Mouse (Mus musculus): ENCODE results near the gene Ehbp1l1. TPM values are rescaled to one million over a fixed set of nuclear protein-coding genes. Genes with fewer than 3 reads are reported as not detected.

The Ehbp1l1 gene
- polyA plus RNA-seq, 1 experiment from 2014 or later = 69.0 TPM

DNA sequence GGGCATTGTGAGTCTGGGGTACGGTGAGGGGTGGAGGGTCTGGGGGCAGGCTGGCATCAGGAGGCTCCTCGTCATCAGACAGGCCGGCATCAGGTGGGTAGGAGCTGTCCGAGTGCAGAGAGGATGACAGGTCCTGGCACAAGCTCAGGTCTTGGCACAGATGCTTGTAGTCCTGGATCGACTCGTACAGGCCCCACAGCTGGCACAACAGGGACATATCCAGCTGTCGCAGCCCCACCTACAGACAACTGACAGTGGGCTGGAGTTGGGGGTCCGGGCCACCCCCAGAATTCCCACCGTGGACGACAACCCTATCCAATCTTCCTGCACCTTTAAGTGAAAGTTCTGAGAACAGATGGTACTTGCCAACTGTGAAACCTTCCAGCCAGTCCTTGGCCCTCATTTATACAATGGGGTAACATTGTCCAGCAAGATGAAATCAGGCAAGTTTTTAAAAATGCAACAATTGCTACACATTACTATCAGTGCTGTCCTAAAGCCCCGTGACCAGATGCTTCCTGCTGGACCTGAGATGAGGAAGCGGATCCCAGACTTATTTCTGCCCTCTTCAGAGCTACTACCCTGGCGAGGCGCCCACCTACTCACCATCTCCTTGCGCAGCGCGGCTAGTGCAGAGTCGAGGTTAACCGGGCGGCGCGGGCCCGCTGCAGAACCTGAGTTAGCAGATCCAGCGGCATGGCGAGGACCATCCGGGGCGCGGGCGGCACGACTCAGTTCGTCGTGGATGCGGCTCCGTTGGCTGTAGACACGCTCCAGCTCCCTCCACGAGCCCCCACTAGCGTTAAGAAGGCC, 2.7 kb upstream of the Ehbp1l1 start:
- peaks cover 72% of the 10 kb centered on the region for H3K4me1 ChIP-seq
- WGBS = 13% methylated on average over 37 of the region's 37 CpGs
- peaks cover 13% of the 10 kb centered on the region for H3K36me3 ChIP-seq
- peak overlapping the region; percentile 98 for H3K27ac ChIP-seq
- peak; percentile 86 for DNase-seq (ENCODE audit: low spot score)
- H3K27me3 ChIP-seq (ENCODE audit: insufficient read depth, poor library complexity, severe bottlenecking) = no peaks in the 10 kb centered on the region
- peak overlapping the region; percentile 97 for H3K4me3 ChIP-seq
- H3K9me3 ChIP-seq = no peaks in the 10 kb centered on the region

DNA sequence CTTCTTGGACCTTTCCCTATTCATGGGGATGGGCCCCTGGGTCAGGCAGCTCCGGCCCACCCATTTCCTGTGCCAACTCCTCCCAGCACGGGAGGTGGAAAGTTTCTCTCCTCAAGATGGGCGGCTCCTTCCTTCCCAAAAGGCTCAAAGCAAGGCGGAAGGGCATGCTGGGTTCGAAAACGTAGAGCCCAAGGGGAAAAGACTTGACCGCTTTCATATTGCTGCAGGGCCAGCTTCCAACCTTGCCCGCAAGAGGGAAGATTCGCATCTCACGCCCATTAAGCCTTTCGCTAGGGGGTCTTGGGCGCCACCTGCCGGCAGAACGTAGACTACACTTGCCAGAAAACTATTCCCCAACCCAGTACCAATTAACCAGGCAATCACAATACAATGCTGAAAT, 1.6 kb upstream of the Ehbp1l1 start:
- DNase-seq (ENCODE audit: low spot score) = peak; percentile 92
- peaks cover 77% of the 10 kb centered on the region for H3K4me1 ChIP-seq
- H3K27me3 ChIP-seq (ENCODE audit: insufficient read depth, poor library complexity, severe bottlenecking) = no peaks in the 10 kb centered on the region
- H3K36me3 ChIP-seq = peaks cover 24% of the 10 kb centered on the region
- peak overlapping the region; percentile 97 for H3K4me3 ChIP-seq
- no peaks in the 10 kb centered on the region for H3K9me3 ChIP-seq
- 3% methylated on average over 14 of the region's 14 CpGs for WGBS
- peak overlapping the region; percentile 91; the same call in 1 of the 2 replicates for H3K27ac ChIP-seq

DNA sequence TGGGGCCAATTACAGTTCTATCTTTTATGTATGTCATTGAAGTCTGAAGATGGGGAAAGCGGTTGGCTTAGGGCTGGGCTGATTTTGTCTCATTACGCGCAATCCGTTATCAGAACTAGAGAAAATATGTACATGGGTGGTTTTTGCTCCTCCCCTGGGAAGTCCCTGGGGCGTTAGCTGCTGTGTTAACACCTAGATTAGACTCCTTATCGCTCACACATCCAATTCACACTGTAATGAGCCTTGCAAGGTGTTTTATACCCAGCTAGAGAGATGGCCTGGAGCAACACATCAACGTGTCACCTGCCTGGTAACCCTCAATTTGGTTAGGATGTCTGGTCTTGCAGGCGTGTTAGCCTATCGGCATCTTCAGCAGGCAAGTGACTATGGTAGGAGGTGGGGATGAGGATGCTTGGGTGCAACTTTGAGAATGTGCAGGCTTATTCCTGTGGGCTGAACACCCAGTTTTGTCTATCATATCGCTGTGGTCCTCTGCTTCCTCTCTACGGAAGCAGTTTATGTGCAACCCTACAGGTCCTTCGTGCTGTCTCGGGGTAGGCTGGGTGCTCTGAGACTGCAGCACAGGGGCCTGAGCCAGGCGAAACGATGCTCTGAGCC, 953 bp upstream of the Ehbp1l1 start:
- no peak for DNase-seq (ENCODE audit: low spot score)

DNA sequence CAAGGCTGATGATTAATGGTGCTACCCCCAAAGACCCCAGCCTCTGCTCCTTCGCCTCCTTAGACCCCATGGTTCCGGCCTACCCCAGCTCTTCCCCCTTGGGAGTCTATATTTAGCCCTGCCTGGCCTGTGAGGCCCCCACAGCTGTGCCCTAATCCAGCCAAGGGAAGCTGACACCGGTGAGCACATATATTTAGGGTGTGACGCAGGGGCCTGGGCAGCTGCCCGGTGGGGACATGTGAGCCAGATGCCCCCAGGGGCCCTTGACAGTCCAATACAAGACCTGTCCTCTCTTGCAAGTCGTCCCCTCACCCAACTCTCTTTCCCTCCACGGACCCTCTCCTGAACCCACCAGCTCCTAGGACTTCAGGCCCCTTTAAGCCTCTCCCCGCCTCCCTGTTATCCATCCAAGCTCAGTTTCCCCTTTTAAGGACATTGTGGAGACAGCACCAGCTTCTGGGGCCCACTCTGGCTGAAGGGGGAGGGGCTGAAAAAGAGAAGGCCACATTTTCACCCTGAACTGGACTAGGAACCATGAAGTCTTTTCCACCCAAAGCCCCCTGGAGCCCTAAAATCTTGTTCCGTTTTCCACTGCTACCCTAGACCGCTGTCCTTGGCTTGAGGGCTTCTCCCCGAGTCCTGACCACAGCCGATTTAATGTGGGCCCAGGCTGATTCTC, 949 bp downstream of the Ehbp1l1 start:
- DNase-seq (ENCODE audit: low spot score) = peak; percentile 89
- H3K4me1 ChIP-seq = peaks cover 65% of the 10 kb centered on the region
- H3K27me3 ChIP-seq (ENCODE audit: insufficient read depth, poor library complexity, severe bottlenecking) = no peaks in the 10 kb centered on the region
- peak overlapping the region; percentile 91 for H3K27ac ChIP-seq
- peaks cover 45% of the 10 kb centered on the region for H3K36me3 ChIP-seq
- no peaks in the 10 kb centered on the region for H3K9me3 ChIP-seq
- 31% methylated on average over 12 of the region's 12 CpGs for WGBS
- peak overlapping the region; percentile 97 for H3K4me3 ChIP-seq

More for the DNA sequence above, 953 bp upstream of the Ehbp1l1 start:
- Histone ChIP-seq H3K4me1 (peaks cover 80% of the 10 kb centered on the region), H3K36me3 (peaks cover 30% of the 10 kb centered on the region), H3K4me3 (peak overlapping the region; percentile 97), H3K9me3 (no peaks in the 10 kb centered on the region), H3K27me3 (ENCODE audit: insufficient read depth, poor library complexity, severe bottlenecking) (no peaks in the 10 kb centered on the region), H3K27ac (peak overlapping the region; percentile 91; the same call in 1 of the 2 replicates)
- 66% methylated on average over 15 of the region's 15 CpGs for WGBS

DNA sequence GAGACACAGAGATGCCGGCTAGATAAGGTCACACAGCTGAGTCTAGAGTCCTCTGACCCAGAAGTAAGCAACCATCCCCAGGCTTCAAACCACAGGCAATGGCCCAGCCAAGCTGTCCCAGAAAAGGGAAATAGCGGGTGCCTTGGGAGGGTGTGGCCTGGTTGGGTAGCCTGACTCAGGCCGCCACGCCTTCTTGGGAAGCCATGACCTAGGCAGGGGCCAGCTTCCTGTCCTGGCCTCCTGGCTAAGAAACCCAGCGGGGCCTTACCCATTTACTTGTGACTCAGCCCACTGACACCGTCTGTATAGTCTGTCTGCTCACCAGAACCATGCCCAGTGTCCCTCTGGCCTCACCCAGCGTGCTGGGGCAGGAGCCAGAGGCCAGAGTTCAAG, 1.6 kb downstream of the Ehbp1l1 start:
- peaks cover 59% of the 10 kb centered on the region for H3K4me1 ChIP-seq
- no peaks in the 10 kb centered on the region for H3K27me3 ChIP-seq (ENCODE audit: insufficient read depth, poor library complexity, severe bottlenecking)
- peaks cover 48% of the 10 kb centered on the region for H3K36me3 ChIP-seq
- H3K4me3 ChIP-seq = peak overlapping the region; percentile 97
- H3K27ac ChIP-seq = peak overlapping the region; percentile 91
- 28% methylated on average over 7 of the region's 7 CpGs for WGBS
- H3K9me3 ChIP-seq = no peaks in the 10 kb centered on the region
- DNase-seq (ENCODE audit: low spot score) = peak; percentile 85

DNA sequence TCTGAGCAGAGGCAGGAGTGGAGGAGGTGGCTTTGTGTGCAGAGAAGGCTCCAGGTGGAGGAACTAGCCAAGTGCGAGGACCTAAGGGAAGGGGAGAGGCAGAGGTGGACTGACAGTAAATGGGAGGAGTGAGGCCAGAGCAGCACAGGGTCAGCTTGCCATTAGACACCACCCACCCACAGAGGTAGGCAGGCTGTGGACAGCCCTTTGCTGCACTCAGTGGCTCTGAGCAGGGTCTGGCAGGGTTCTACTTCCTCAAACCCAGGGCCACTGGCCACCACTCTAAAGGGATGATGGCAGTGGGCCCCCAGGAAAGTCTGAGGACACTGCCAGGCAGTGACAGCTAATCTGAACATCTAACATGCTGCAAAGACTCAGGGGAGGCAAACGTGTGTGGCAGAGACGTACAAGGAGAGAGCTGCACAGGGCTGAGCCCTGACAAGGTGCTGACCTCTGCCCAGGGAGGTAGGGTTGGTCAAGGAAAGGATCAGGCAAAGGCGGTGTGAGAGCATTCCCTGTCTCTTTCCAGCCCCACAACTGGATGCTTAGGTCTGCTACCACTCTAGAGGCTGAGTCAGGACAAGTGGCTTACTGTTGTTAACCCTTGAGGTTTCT, 2.1 kb downstream of the Ehbp1l1 start:
- Histone ChIP-seq H3K27ac (peak overlapping the region; percentile 91), H3K4me1 (peaks cover 58% of the 10 kb centered on the region), H3K4me3 (peak overlapping the region; percentile 97), H3K9me3 (no peaks in the 10 kb centered on the region), H3K36me3 (peaks cover 53% of the 10 kb centered on the region), H3K27me3 (ENCODE audit: insufficient read depth, poor library complexity, severe bottlenecking) (no peaks in the 10 kb centered on the region)
- 40% methylated on average over 4 of the region's 4 CpGs for WGBS
- no peak for DNase-seq (ENCODE audit: low spot score)

DNA sequence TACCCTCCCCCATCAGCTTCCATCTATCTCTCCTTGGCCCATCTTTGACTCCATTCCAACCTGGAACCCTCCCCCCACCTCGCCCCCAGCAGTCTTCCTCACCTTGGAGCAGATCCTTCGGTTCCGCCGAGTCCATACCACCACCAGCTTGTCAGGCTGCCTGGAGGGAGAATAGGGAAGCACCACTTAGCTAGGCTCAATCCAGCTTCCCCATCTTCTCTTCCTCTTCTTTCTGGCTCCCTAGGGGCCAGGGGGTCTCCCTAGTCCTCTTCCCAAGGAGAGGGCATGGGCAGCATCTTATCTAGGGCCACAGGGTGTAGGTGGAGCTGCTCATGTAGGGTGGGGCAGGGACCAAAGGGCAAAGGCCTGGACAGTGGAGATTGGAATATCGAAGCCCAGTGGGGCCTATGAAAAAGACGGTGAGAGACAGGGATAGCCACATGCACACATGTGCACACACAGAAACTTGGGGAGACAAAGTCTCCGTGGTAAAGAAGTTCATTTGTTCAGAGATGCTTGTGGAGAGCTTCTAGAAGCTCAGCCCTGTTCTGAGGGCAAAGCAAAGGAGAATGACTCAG, 3.2 kb downstream of the Ehbp1l1 start:
- DNase-seq (ENCODE audit: low spot score) = no peak
- H3K27ac ChIP-seq = peak overlapping the region; percentile 91; the same call in 1 of the 2 replicates
- H3K27me3 ChIP-seq (ENCODE audit: insufficient read depth, poor library complexity, severe bottlenecking) = no peaks in the 10 kb centered on the region
- H3K4me3 ChIP-seq = peak overlapping the region; percentile 97; the same call in 1 of the 2 replicates
- peaks cover 64% of the 10 kb centered on the region for H3K36me3 ChIP-seq
- whole genome bisulfite sequencing = 89% methylated on average over 7 of the region's 7 CpGs
- no peaks in the 10 kb centered on the region for H3K9me3 ChIP-seq
- peaks cover 51% of the 10 kb centered on the region for H3K4me1 ChIP-seq

DNA sequence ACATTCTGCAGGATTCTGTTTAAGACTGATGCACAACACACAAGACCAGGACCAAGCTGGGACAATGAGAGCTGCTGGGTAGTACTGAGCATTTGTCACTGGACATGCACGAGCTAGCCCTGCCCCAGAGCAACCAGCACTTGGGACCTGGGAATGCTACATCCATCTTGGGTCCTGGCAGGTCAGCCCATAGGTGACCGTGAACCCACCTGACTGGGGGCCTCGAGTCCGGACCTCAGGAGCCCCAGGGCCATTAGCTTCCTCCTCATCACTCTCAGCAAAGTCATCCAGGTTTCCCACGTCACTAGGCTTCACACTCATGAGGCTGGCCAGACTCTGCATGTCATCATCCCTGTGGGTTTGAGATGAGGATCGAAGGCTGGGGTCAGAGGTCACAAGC, 4.9 kb downstream of the Ehbp1l1 start:
- no peak for DNase-seq (ENCODE audit: low spot score)
- H3K36me3 ChIP-seq = peaks cover 80% of the 10 kb centered on the region
- 86% methylated on average over 6 of the region's 6 CpGs for WGBS
- no peaks in the 10 kb centered on the region for H3K27me3 ChIP-seq (ENCODE audit: insufficient read depth, poor library complexity, severe bottlenecking)
- no peak overlapping the region for H3K4me3 ChIP-seq
- H3K27ac ChIP-seq = no peak overlapping the region; the same call in 1 of the 2 replicates
- H3K4me1 ChIP-seq = peaks cover 50% of the 10 kb centered on the region
- no peaks in the 10 kb centered on the region for H3K9me3 ChIP-seq

DNA sequence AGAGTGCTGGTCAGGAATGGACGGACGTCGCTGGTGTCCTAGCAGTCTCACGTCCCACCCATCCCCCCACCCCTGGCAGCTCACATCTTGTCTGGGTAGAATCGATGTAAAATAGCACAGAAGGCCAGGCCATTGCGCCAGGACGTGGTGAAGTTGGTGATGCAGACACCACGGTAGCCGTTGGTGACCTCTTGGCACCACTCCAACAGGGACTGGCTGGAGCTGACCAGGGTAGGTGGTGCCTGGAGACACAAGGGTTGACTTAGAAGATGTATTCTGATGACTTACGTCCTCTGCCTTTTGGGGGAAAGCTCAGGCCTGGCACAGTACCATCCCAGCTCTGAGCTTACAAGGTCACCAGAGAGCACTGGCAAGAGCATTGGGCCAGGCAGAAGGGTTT, 9.2 kb downstream of the Ehbp1l1 start:
- H3K27ac ChIP-seq = no peak overlapping the region; the same call in 1 of the 2 replicates
- H3K9me3 ChIP-seq = no peaks in the 10 kb centered on the region
- peaks cover 99% of the 10 kb centered on the region for H3K36me3 ChIP-seq
- no peaks in the 10 kb centered on the region for H3K27me3 ChIP-seq (ENCODE audit: insufficient read depth, poor library complexity, severe bottlenecking)
- 49% methylated on average over 10 of the region's 10 CpGs for WGBS
- DNase-seq (ENCODE audit: low spot score) = no peak
- H3K4me3 ChIP-seq = no peak overlapping the region; the same call in 1 of the 2 replicates
- peaks cover 43% of the 10 kb centered on the region for H3K4me1 ChIP-seq

DNA sequence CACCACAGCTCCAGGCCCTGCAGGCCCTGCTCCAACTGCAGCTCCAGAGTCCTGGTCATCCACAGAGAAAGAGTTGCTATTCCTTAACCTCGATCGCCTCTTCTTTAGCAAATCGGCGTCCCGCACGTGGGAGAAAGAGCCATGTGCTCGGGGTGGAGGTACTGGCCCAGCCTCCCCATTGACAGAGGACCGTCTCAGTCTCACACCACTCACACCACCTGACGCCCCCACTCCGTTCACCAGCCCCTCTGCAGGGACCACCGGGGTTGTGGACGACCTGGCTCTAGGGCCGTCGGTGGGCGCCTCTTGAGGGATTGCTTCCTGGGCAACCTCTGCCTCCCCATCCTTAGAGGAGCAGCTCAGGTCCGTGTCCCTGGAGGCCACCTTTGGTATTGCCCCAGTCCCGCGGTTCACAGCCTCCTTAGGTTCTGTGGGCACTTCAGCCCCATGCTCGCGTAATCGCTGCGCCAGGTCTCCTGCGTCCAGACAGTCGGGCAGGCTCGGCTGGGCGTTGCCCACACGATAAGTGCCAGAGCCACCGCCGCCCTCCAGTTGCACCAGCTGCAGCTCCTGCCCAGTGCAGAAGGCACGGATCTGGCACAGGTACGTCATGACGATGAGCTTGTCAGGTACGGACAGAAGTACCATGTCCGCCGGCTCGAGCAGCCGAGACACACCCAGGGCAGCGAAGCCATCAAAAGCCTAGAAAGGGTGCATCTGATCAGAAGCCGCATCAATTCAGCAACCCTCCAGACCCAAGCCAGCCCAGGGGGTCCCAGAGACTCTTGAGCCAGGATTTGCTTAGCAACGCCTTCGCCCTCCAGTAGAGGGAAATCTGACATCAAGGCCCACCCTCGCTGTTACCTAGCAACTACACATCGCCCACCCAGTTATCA, 10.1 kb downstream of the Ehbp1l1 start:
- Histone ChIP-seq H3K9me3 (no peaks in the 10 kb centered on the region), H3K4me1 (peaks cover 43% of the 10 kb centered on the region), H3K4me3 (peak overlapping the region; percentile 29; the same call in 1 of the 2 replicates), H3K27ac (peak overlapping the region; percentile 10; the same call in 1 of the 2 replicates), H3K27me3 (ENCODE audit: insufficient read depth, poor library complexity, severe bottlenecking) (no peaks in the 10 kb centered on the region), H3K36me3 (peaks cover 99% of the 10 kb centered on the region)
- WGBS = 34% methylated on average over 43 of the region's 43 CpGs
- no peak for DNase-seq (ENCODE audit: low spot score)

DNA sequence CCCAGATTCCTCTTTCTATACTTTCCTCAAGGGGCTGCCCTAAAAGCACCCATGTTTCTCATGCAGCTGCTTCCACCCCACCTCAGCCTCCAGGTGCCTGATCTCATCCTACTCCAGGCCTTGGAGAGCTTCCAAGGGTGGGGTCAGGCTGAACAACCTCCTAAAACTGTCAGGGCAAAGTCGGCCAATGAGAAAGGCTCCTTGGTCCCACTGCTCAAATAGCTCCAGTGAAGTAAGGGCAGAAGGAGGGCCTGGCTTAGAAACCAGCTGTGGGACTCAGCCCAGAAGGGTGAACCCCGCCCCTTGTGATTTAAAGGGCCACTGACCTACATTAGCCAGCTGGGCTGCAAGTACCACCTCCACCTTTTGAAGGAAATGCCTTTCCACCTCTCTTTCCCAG, 12.4 kb downstream of the Ehbp1l1 start:
- Histone ChIP-seq H3K27ac (peak overlapping the region; percentile 31; the same call in 1 of the 2 replicates), H3K4me3 (no peak overlapping the region), H3K36me3 (peaks cover 97% of the 10 kb centered on the region), H3K27me3 (ENCODE audit: insufficient read depth, poor library complexity, severe bottlenecking) (no peaks in the 10 kb centered on the region), H3K9me3 (no peaks in the 10 kb centered on the region), H3K4me1 (peaks cover 43% of the 10 kb centered on the region)
- WGBS = 16% methylated on average over 2 of the region's 2 CpGs
- no peak for DNase-seq (ENCODE audit: low spot score)

All from heart, embryonic 10.5 days (tissue).